ENCODE assay signal across 20 mouse cellular contexts in genomic region chr11:116659027-116659621, GRCm38 (mm10). TPM values are rescaled to one million over a fixed set of nuclear protein-coding genes. Genes with fewer than 3 reads are reported as not detected.
DNase-seq lines count a peak whose midpoint lies in the region; ATAC-seq and TF ChIP-seq lines count a peak whose summit lies in the region.
"Had no signal": no experiment of that assay in that cellular context is flagged by ENCODE, and none has a peak within 500 bp of the region (broad histone marks: within the 10 kb centered on the region; RNA-seq: fewer than 3 reads in every experiment).

No protein-coding gene starts in this region.

- H3K9me3 ChIP-seq in forebrain, embryonic 15.5 days = no peaks in the 10 kb centered on the region
- no peaks in the 10 kb centered on the region for H3K9me3 ChIP-seq in forebrain, embryonic 13.5 days (replicated peaks)
- H3K9me3 ChIP-seq in lung, embryonic 16.5 days (ENCODE audit: control insufficient read depth, low read length) = no peaks in the 10 kb centered on the region
- H3K9me3 ChIP-seq in MEL (replicated peaks; ENCODE audit: insufficient read depth, low read length) = no peaks in the 10 kb centered on the region
- no peaks in the 10 kb centered on the region for H3K9me3 ChIP-seq in limb, embryonic 13.5 days
- H3K9me3 ChIP-seq in liver, postnatal 0 days (ENCODE audit: low read length) = no peaks in the 10 kb centered on the region
- H3K9me3 ChIP-seq: G1E; heart, embryonic 15.5 days; liver, embryonic 15.5 days; neural tube, embryonic 12.5 days had no signal

- no peak overlapping the region for H3K4me3 ChIP-seq in forebrain, embryonic 15.5 days
- no peak overlapping the region for H3K4me3 ChIP-seq in forebrain, embryonic 13.5 days
- H3K4me3 ChIP-seq in lung, embryonic 16.5 days (ENCODE audit: low read length) = no peak overlapping the region
- H3K4me3 ChIP-seq in MEL (ENCODE audit: control insufficient read depth in 1 of 2, insufficient read depth in 1 of 2, low read depth in 2 of 2, low read length in 2 of 2) = peak overlapping the region; percentile 15 to 48
- H3K4me3 ChIP-seq in limb, embryonic 13.5 days = no peak overlapping the region
- no peak overlapping the region for H3K4me3 ChIP-seq in liver, postnatal 0 days (ENCODE audit: low read depth, low read length)
- H3K4me3 ChIP-seq: heart, embryonic 15.5 days; liver, embryonic 15.5 days; neural tube, embryonic 12.5 days had no signal

- H3K27ac ChIP-seq in forebrain, embryonic 15.5 days (replicated peaks) = peak overlapping the region; percentile 95; the same call in 1 of the 2 replicates
- H3K27ac ChIP-seq in forebrain, embryonic 13.5 days = no peak overlapping the region
- H3K27ac ChIP-seq in lung, embryonic 16.5 days (ENCODE audit: low read length) = 0 out of 2 replicates have a peak overlapping the region, but pooled peaks have one; percentile 95
- peak overlapping the region; percentile 96 for H3K27ac ChIP-seq in MEL (ENCODE audit: control insufficient read depth, low read depth, low read length)
- H3K27ac ChIP-seq in limb, embryonic 13.5 days = no peak overlapping the region
- H3K27ac ChIP-seq in liver, postnatal 0 days (ENCODE audit: low read depth) = no peak overlapping the region
- H3K27ac ChIP-seq: liver, embryonic 15.5 days; neural tube, embryonic 12.5 days had no signal

- peaks cover 81% of the 10 kb centered on the region for H3K4me1 ChIP-seq in forebrain, embryonic 15.5 days
- peaks cover 88% of the 10 kb centered on the region for H3K4me1 ChIP-seq in forebrain, embryonic 13.5 days
- peaks cover 44% of the 10 kb centered on the region for H3K4me1 ChIP-seq in lung, embryonic 16.5 days (replicated peaks; ENCODE audit: control insufficient read depth, insufficient read depth, low read length)
- peaks cover 11 to 48% of the 10 kb centered on the region in 2 experiments for H3K4me1 ChIP-seq in MEL (ENCODE audit: control insufficient read depth in 1 of 2, insufficient read depth in 2 of 2, low read length in 2 of 2)
- peaks cover 47% of the 10 kb centered on the region for H3K4me1 ChIP-seq in limb, embryonic 13.5 days
- H3K4me1 ChIP-seq in liver, postnatal 0 days (ENCODE audit: insufficient read depth) = peaks cover 12% of the 10 kb centered on the region

- TF ChIP-seq CTCF in MEL (IDR thresholded peaks at IDR 0.05 in 2 of 3, conservative IDR thresholded peaks at IDR 0.05 in 1 of 3; ENCODE audit: control insufficient read depth in 1 of 3, insufficient read depth in 1 of 3, low read depth in 2 of 3, low read length in 3 of 3, poor library complexity in 1 of 3, severe bottlenecking in 1 of 3) = no peak
- no peak for TF ChIP-seq CTCF in liver, postnatal 0 days (IDR thresholded peaks at IDR 0.05; ENCODE audit: low read depth)

- no peaks in the 10 kb centered on the region; the same call in 1 of the 2 replicates for H3K79me2 ChIP-seq in MEL (ENCODE audit: control insufficient read depth, insufficient read depth, low read length, poor library complexity)

- peak; percentile 9 to 31; a peak in 2 of 4 replicates for TF ChIP-seq EP300 in MEL (IDR thresholded peaks at IDR 0.05; ENCODE audit: low read depth in 1 of 2, low read length in 2 of 2)
- no peak for TF ChIP-seq EP300 in liver, postnatal 0 days (IDR thresholded peaks at IDR 0.05; ENCODE audit: low read depth)

- peak; percentile 75 to 78 for TF ChIP-seq POLR2A in MEL (IDR thresholded peaks at IDR 0.05; ENCODE audit: control insufficient read depth in 1 of 2, insufficient read depth in 1 of 2, low read depth in 1 of 2, low read length in 2 of 2, poor library complexity in 1 of 2)

- no peaks in the 10 kb centered on the region for H3K36me3 ChIP-seq in forebrain, embryonic 15.5 days
- H3K36me3 ChIP-seq in forebrain, embryonic 13.5 days (ENCODE audit: poor library complexity, severe bottlenecking) = no peaks in the 10 kb centered on the region
- H3K36me3 ChIP-seq in lung, embryonic 16.5 days (ENCODE audit: control insufficient read depth, insufficient read depth, low read length) = no peaks in the 10 kb centered on the region
- H3K36me3 ChIP-seq in MEL (ENCODE audit: control insufficient read depth in 1 of 2, insufficient read depth in 2 of 2, low read length in 2 of 2) = peaks cover 0 to 19% of the 10 kb centered on the region in 2 experiments; a peak in 2 of 4 replicates
- H3K36me3 ChIP-seq in limb, embryonic 13.5 days = no peaks in the 10 kb centered on the region
- H3K36me3 ChIP-seq in liver, postnatal 0 days (replicated peaks; ENCODE audit: insufficient read depth, low read length) = no peaks in the 10 kb centered on the region
- H3K36me3 ChIP-seq: G1E; heart, embryonic 15.5 days; liver, embryonic 15.5 days; neural tube, embryonic 12.5 days had no signal

- no peak overlapping the region for H3K4me2 ChIP-seq in forebrain, embryonic 15.5 days (replicated peaks)
- no peak overlapping the region for H3K4me2 ChIP-seq in forebrain, embryonic 13.5 days
- H3K4me2 ChIP-seq in lung, embryonic 16.5 days (ENCODE audit: low read depth, low read length) = no peak overlapping the region
- no peak overlapping the region for H3K4me2 ChIP-seq in limb, embryonic 13.5 days (replicated peaks)
- H3K4me2 ChIP-seq in liver, postnatal 0 days (ENCODE audit: low read depth, low read length) = no peak overlapping the region

- TF ChIP-seq RAD21 in MEL (IDR thresholded peaks at IDR 0.05; ENCODE audit: low read depth, low read length) = no peak

- no peak overlapping the region for H3K9ac ChIP-seq in forebrain, embryonic 15.5 days (replicated peaks)
- no peak overlapping the region for H3K9ac ChIP-seq in forebrain, embryonic 13.5 days
- no peak overlapping the region for H3K9ac ChIP-seq in lung, embryonic 16.5 days (ENCODE audit: low read length)
- peak overlapping the region; percentile 77 for H3K9ac ChIP-seq in MEL (ENCODE audit: control insufficient read depth, low read depth, low read length, poor library complexity, severe bottlenecking)
- peak overlapping the region; percentile 25; the same call in 1 of the 2 replicates for H3K9ac ChIP-seq in limb, embryonic 13.5 days
- H3K9ac ChIP-seq in liver, postnatal 0 days (replicated peaks) = no peak overlapping the region
- H3K9ac ChIP-seq: heart, embryonic 15.5 days; liver, embryonic 15.5 days; neural tube, embryonic 12.5 days had no signal

- no peak for ATAC-seq in forebrain, embryonic 15.5 days (replicated peaks)
- no peak for ATAC-seq in forebrain, embryonic 13.5 days
- no peak for ATAC-seq in lung, embryonic 16.5 days (ENCODE audit: low read depth)
- no peak for ATAC-seq in limb, embryonic 13.5 days (ENCODE audit: low FRiP score, low read depth)
- no peak for ATAC-seq in liver, postnatal 0 days
- ATAC-seq: inflammation-experienced regulatory T-cells, adult 6 months had no signal

- no peak for DNase-seq in lung, postnatal 10 days
- peak; percentile 87 for DNase-seq in MEL (ENCODE audit: low read depth, low spot score)
- no peak for DNase-seq in liver, postnatal 0 days
- DNase-seq: adrenal gland, postnatal 25 days; cerebellum, adult 18-20 months; heart, adult 18-20 months; kidney, adult 9 months; kidney, postnatal 36 days; lung, postnatal 36 days; right cerebral cortex, adult 18-20 months had no signal

- WGBS in forebrain, embryonic 15.5 days = 85% methylated on average over 15 of the region's 15 CpGs
- 87% methylated on average over 15 of the region's 15 CpGs for WGBS in forebrain, embryonic 13.5 days
- WGBS in lung, embryonic 16.5 days = 77% methylated on average over 15 of the region's 15 CpGs
- 73% methylated on average over 15 of the region's 15 CpGs for WGBS in limb, embryonic 13.5 days
- 79% methylated on average over 15 of the region's 15 CpGs for WGBS in liver, postnatal 0 days (ENCODE audit: insufficient replicate concordance)

- peaks cover 7% of the 10 kb centered on the region; the same call in 1 of the 2 replicates for H3K27me3 ChIP-seq in forebrain, embryonic 15.5 days
- H3K27me3 ChIP-seq in forebrain, embryonic 13.5 days = peaks cover 14% of the 10 kb centered on the region
- H3K27me3 ChIP-seq in lung, embryonic 16.5 days (ENCODE audit: control insufficient read depth, insufficient read depth, low read depth, low read length) = peaks cover 9% of the 10 kb centered on the region; the same call in 1 of the 2 replicates
- H3K27me3 ChIP-seq in MEL (ENCODE audit: control insufficient read depth in 1 of 2, insufficient read depth in 2 of 2, low read length in 2 of 2) = 0 out of 4 replicates have a peak, but pooled peaks cover 0 to 2% of the 10 kb centered on the region in 2 experiments
- H3K27me3 ChIP-seq in limb, embryonic 13.5 days = peaks cover 37% of the 10 kb centered on the region
- peaks cover 17% of the 10 kb centered on the region for H3K27me3 ChIP-seq in liver, postnatal 0 days (ENCODE audit: insufficient read depth, low read length)

RNA-seq across cellular contexts. Expression of gene Cygb, which starts 5.0 kb away (rescaled TPM):
- 15.8 and 16.4 TPM in 2 replicates for polyA plus RNA-seq in forebrain, embryonic 15.5 days (2015; fragmentation: Nextera tagmentation; extraction: Ambion mirVana)
- polyA plus RNA-seq in forebrain, embryonic 13.5 days (2015; fragmentation: Nextera tagmentation; extraction: Ambion mirVana) = 8.8 and 9.3 TPM in 2 replicates
- polyA plus RNA-seq in lung, embryonic 16.5 days (2015; fragmentation: Nextera tagmentation; extraction: Ambion mirVana) = 13.3 TPM in 2 replicates
- 2.1 and 2.2 TPM in 2 replicates for total RNA-seq in MEL (2012; rRNA removed)
- 1 to 10 TPM in 1 of 2 experiments, not detected in 1; 8.7 TPM for polyA plus RNA-seq in MEL (2012; ENCODE audit: insufficient read depth in 1 of 2, insufficient read length in 2 of 2, low read depth in 1 of 2, low replicate concordance in 2 of 2, missing spikeins in 1 of 2)
- polyA plus RNA-seq in limb, embryonic 13.5 days (2015; fragmentation: Nextera tagmentation; extraction: Ambion mirVana) = 6.0 and 7.2 TPM in 2 replicates
- 3.6 and 3.7 TPM in 2 replicates for polyA plus RNA-seq in liver, postnatal 0 days (2015; fragmentation: Nextera tagmentation; extraction: Ambion mirVana)
- total RNA-seq: G1E; hematopoietic stem cell, adult 5-6 weeks had no signal

RNA-seq across cellular contexts. Expression of gene Prcd, which starts 5.8 kb away (rescaled TPM):
- 2.0 and 2.4 TPM in 2 replicates for polyA plus RNA-seq in forebrain, embryonic 15.5 days (2015; fragmentation: Nextera tagmentation; extraction: Ambion mirVana)
- polyA plus RNA-seq in forebrain, embryonic 13.5 days (2015; fragmentation: Nextera tagmentation; extraction: Ambion mirVana) = 0.79 and 0.80 TPM in 2 replicates
- polyA plus RNA-seq in lung, embryonic 16.5 days (2015; fragmentation: Nextera tagmentation; extraction: Ambion mirVana) = 5.0 and 11.0 TPM in 2 replicates
- 50.0 and 72.2 TPM in 2 replicates for total RNA-seq in MEL (2012; rRNA removed)
- polyA plus RNA-seq in MEL (2012; ENCODE audit: insufficient read depth in 1 of 2, insufficient read length in 2 of 2, low read depth in 1 of 2, low replicate concordance in 2 of 2, missing spikeins in 1 of 2) = 10 to 100 TPM in 1 of 2 experiments, not detected in 1; 44.4 TPM
- 0.56 and 0.83 TPM in 2 replicates for polyA plus RNA-seq in limb, embryonic 13.5 days (2015; fragmentation: Nextera tagmentation; extraction: Ambion mirVana)
- 0.32 TPM in 1 of 2 replicates, not detected in the other for polyA plus RNA-seq in liver, postnatal 0 days (2015; fragmentation: Nextera tagmentation; extraction: Ambion mirVana)
- polyA plus RNA-seq: inflammation-experienced regulatory T-cells, adult 6 months had no signal

RNA-seq across cellular contexts. Expression of gene Rhbdf2, which starts 32.3 kb away (rescaled TPM):
- polyA plus RNA-seq in forebrain, embryonic 15.5 days (2015; fragmentation: Nextera tagmentation; extraction: Ambion mirVana) = 1.3 and 1.4 TPM in 2 replicates
- 0.87 and 0.98 TPM in 2 replicates for polyA plus RNA-seq in forebrain, embryonic 13.5 days (2015; fragmentation: Nextera tagmentation; extraction: Ambion mirVana)
- 17.9 and 19.6 TPM in 2 replicates for polyA plus RNA-seq in lung, embryonic 16.5 days (2015; fragmentation: Nextera tagmentation; extraction: Ambion mirVana)
- 6.4 and 7.7 TPM in 2 replicates for total RNA-seq in MEL (2012; rRNA removed)
- polyA plus RNA-seq in MEL (2012; ENCODE audit: insufficient read depth in 1 of 2, insufficient read length in 2 of 2, low read depth in 1 of 2, low replicate concordance in 2 of 2, missing spikeins in 1 of 2) = 10 to 100 TPM in 1 of 2 experiments, not detected in 1; 13.7 TPM
- 4.0 and 5.1 TPM in 2 replicates for polyA plus RNA-seq in limb, embryonic 13.5 days (2015; fragmentation: Nextera tagmentation; extraction: Ambion mirVana)
- polyA plus RNA-seq in liver, postnatal 0 days (2015; fragmentation: Nextera tagmentation; extraction: Ambion mirVana) = 4.9 and 6.2 TPM in 2 replicates

Comparison
In these comparisons a context has a peak if more than half of its experiments do, and no peak if none do; other contexts are left out.
1. H3K27ac ChIP-seq: peak in forebrain, embryonic 15.5 days (single experiment), lung, embryonic 16.5 days (single experiment) and MEL (single experiment); none in forebrain, embryonic 13.5 days (single experiment), limb, embryonic 13.5 days (single experiment) and liver, postnatal 0 days (single experiment).
2. H3K4me3 ChIP-seq: peak in MEL (2 of 2); none in forebrain, embryonic 15.5 days (single experiment), forebrain, embryonic 13.5 days (single experiment), lung, embryonic 16.5 days (single experiment), limb, embryonic 13.5 days (single experiment) and liver, postnatal 0 days (single experiment).
3. H3K9ac ChIP-seq: peak in MEL (single experiment) and limb, embryonic 13.5 days (single experiment); none in forebrain, embryonic 15.5 days (single experiment), forebrain, embryonic 13.5 days (single experiment), lung, embryonic 16.5 days (single experiment) and liver, postnatal 0 days (single experiment).